Mouse (Mus musculus) thymus, adult 2 months (tissue): ENCODE results near the gene Bsdc1.
A peak's percentile ranks its signal among the peaks of the same experiment; 100 is the strongest.

ENCODE experiments used
- CTCF ChIP-seq: fragments of 200-500 bp; IDR thresholded peaks from 2 replicates; pipeline ENCODE4 v1.5.1; 2012; ENCODE audit warnings: mild to moderate bottlenecking, control low read depth, low read length, moderate library complexity, borderline replicate concordance; ENCODE audit not compliant: control insufficient read depth, poor library complexity, insufficient read depth; ENCODE audit errors: extremely low read depth
- POLR2A ChIP-seq: fragments of 200-500 bp; IDR thresholded peaks from 2 replicates; pipeline ENCODE4 v1.6.1; 2012; ENCODE audit warnings: mild to moderate bottlenecking, low read length, control low read depth, moderate library complexity; ENCODE audit not compliant: control insufficient read depth, poor library complexity, insufficient read depth; ENCODE audit errors: extremely low read depth

GRCm38 (mm10) chr4:129514300-129514898, 53.0 kb downstream of the Bsdc1 start:
- TF ChIP-seq CTCF (peak; percentile 91; the same call in 1 of the 2 replicates), POLR2A (no peak)
